Mouse (Mus musculus) MEL (cell line): ENCODE measurements around the gene Cdc123.

Experiments used
- BHLHE40 ChIP-seq: IDR thresholded peaks from 2 replicates; pipeline ENCODE4 v1.6.1; 2012; ENCODE audit warnings: low read depth, mild to moderate bottlenecking, inconsistent platforms, low read length, improper control_type of control experiment, borderline replicate concordance
- CTCF ChIP-seq, 3 experiments: IDR thresholded peaks in 2 of 3; conservative IDR thresholded peaks in 1 of 3; 2 replicates each; pipeline ENCODE4 v1.5.1; 2011 to 2012; ENCODE audit warnings: low read length in 3 of 3, low read depth in 2 of 3, mild to moderate bottlenecking in 2 of 3, improper control_type of control experiment in 1 of 3, inconsistent platforms in 1 of 3, mixed read lengths in 1 of 3, moderate library complexity in 1 of 3; ENCODE audit not compliant: control insufficient read depth in 1 of 3, insufficient read depth in 1 of 3, poor library complexity in 1 of 3, severe bottlenecking in 1 of 3
- ELF1 ChIP-seq: IDR thresholded peaks from 2 replicates; pipeline ENCODE4 v1.6.1; 2014; ENCODE audit warnings: low read depth, mild to moderate bottlenecking, inconsistent platforms, low read length, improper control_type of control experiment, moderate library complexity
- EP300 ChIP-seq, 2 experiments: IDR thresholded peaks; 2 replicates each; pipeline ENCODE4 v1.6.1; 2011; ENCODE audit warnings: improper control_type of control experiment in 2 of 2, low read length in 2 of 2, low read depth in 1 of 2, mild to moderate bottlenecking in 1 of 2
- HCFC1 ChIP-seq: IDR thresholded peaks from 2 replicates; pipeline ENCODE4 v1.6.1; 2012; ENCODE audit warnings: low read depth, mild to moderate bottlenecking, inconsistent platforms, low read length, improper control_type of control experiment, moderate library complexity
- NELFE ChIP-seq: IDR thresholded peaks from 2 replicates; pipeline ENCODE4 v1.6.1; 2011; ENCODE audit warnings: low read depth, low read length, improper control_type of control experiment
- POLR2A ChIP-seq, 2 experiments: IDR thresholded peaks; 2 replicates each; pipeline ENCODE4 v1.6.1; 2011 to 2012; ENCODE audit warnings: low read length in 2 of 2, mild to moderate bottlenecking in 2 of 2, control low read depth in 1 of 2, improper control_type of control experiment in 1 of 2, low read depth in 1 of 2, moderate library complexity in 1 of 2; ENCODE audit not compliant: control insufficient read depth in 1 of 2, insufficient read depth in 1 of 2, poor library complexity in 1 of 2
- POLR2AphosphoS2 ChIP-seq: IDR thresholded peaks from 2 replicates; pipeline ENCODE4 v1.6.1; 2011; ENCODE audit warnings: low read length, improper control_type of control experiment
- TBP ChIP-seq: IDR thresholded peaks from 2 replicates; pipeline ENCODE4 v1.8.0; 2011; ENCODE audit warnings: low read depth, low read length, improper control_type of control experiment
- USF1 ChIP-seq: IDR thresholded peaks from 2 replicates; pipeline ENCODE4 v1.6.1; 2014; ENCODE audit warnings: low read depth, mild to moderate bottlenecking, inconsistent platforms, low read length, improper control_type of control experiment, moderate library complexity
- ZNF384 ChIP-seq: IDR thresholded peaks from 2 replicates; pipeline ENCODE4 v1.6.1; 2012; ENCODE audit warnings: low read depth, mild to moderate bottlenecking, inconsistent platforms, low read length, improper control_type of control experiment

DNA sequence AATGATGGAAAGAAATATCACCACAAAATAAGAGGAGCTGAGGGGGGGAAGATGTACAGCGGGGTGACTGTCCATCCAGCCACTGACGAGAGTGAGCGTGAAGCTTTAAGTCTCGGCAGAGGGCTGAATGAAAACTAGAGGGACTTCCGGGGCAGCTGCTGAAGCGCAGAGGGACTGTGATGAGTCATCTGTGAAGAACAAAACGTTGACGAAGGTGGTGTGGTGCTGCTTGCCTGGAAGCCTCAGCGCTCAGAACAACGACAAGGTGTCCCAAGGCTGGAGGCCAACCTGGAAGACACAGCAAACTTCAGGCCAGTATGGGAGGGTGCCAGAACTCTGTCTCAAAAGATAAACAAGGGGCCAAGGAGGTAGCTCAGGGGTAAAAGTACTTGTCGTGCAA is 4.1 kb downstream of the Cdc123 start:
- TF ChIP-seq EP300 (IDR thresholded peaks at IDR 0.05; ENCODE audit: low read depth in 1 of 2, low read length in 2 of 2) (no peak), TBP (no peak), CTCF (IDR thresholded peaks at IDR 0.05 in 2 of 3, conservative IDR thresholded peaks at IDR 0.05 in 1 of 3; ENCODE audit: control insufficient read depth in 1 of 3, insufficient read depth in 1 of 3, low read depth in 2 of 3, low read length in 3 of 3, poor library complexity in 1 of 3, severe bottlenecking in 1 of 3) (no peak), NELFE (no peak), HCFC1 (no peak), ELF1 (no peak), POLR2A (IDR thresholded peaks at IDR 0.05; ENCODE audit: control insufficient read depth in 1 of 2, insufficient read depth in 1 of 2, low read depth in 1 of 2, low read length in 2 of 2, poor library complexity in 1 of 2) (no peak), POLR2AphosphoS2 (no peak), BHLHE40 (no peak), USF1 (no peak), ZNF384 (no peak)
